In the genomic region with DNA sequence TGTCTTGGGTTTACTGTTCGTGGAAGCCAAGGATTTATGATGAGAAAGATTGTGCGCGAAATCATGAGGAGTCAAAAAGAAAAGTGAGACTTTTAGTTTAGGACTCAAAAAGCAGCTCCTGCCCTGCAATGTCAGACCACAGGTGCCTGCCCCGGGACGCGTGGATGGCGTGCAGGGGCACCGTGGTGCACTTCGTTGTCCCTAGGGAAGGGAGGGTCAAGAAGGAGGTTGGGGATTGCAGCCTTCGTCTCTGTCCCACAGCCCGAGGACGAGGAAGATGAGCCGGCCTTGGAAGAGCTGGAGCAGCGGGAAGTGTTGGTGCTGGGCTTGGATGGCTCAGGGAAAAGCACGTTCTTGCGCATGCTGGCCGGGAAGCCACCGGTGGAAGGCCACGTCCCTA, we compare ENCODE assay signal across 8 mouse cellular contexts. TPM values are rescaled to one million over a fixed set of nuclear protein-coding genes. Genes with fewer than 3 reads are reported as not detected.
DNase-seq lines count a peak whose midpoint lies in the region; ATAC-seq and TF ChIP-seq lines count a peak whose summit lies in the region.

No protein-coding gene starts in this region.

- H3K4me2 ChIP-seq in lung, embryonic 16.5 days (ENCODE audit: low read depth, low read length) = peak overlapping the region; percentile 95
- H3K4me2 ChIP-seq in hindbrain, postnatal 0 days (ENCODE audit: low read depth, low read length) = peak overlapping the region; percentile 98
- peak overlapping the region; percentile 94 for H3K4me2 ChIP-seq in myocyte (ENCODE audit: low read depth)

- peak; percentile 29 for ATAC-seq in lung, embryonic 16.5 days (ENCODE audit: low read depth)
- ATAC-seq in hindbrain, postnatal 0 days = peak; percentile 25; the same call in 1 of the 2 replicates
- ATAC-seq in activated CD4-positive, CD25-positive, alpha-beta regulatory T cell, adult 4 months = no peak

- peak overlapping the region; percentile 62 for H3ac ChIP-seq in myocyte (ENCODE audit: control insufficient read depth, insufficient read length)

- H3K4me1 ChIP-seq in lung, embryonic 16.5 days (replicated peaks; ENCODE audit: control insufficient read depth, insufficient read depth, low read length) = peaks cover 15% of the 10 kb centered on the region
- peaks cover 10% of the 10 kb centered on the region; the same call in 1 of the 2 replicates for H3K4me1 ChIP-seq in hindbrain, postnatal 0 days (ENCODE audit: insufficient read depth, low read length)

- H3K27ac ChIP-seq in lung, embryonic 16.5 days (ENCODE audit: low read length) = peak overlapping the region; percentile 69
- H3K27ac ChIP-seq in hindbrain, postnatal 0 days = peak overlapping the region; percentile 85

- no peak for TF ChIP-seq POLR2A in myocyte (IDR thresholded peaks at IDR 0.05; ENCODE audit: insufficient read length, low read depth)

- peak overlapping the region; percentile 95 for H3K9ac ChIP-seq in lung, embryonic 16.5 days (ENCODE audit: low read length)
- H3K9ac ChIP-seq in hindbrain, postnatal 0 days (replicated peaks; ENCODE audit: low read length) = peak overlapping the region; percentile 95

- no peak for TF ChIP-seq CTCF in hindbrain, postnatal 0 days (IDR thresholded peaks at IDR 0.05; ENCODE audit: low read depth)

- under 1% methylated on average over 19 of the region's 19 CpGs for WGBS in lung, embryonic 16.5 days
- 1% methylated on average over 19 of the region's 19 CpGs for WGBS in hindbrain, postnatal 0 days

- peak; percentile 62 for DNase-seq in adrenal gland, adult 2 months
- DNase-seq in adrenal gland, postnatal 4 days (ENCODE audit: low spot score in 2 of 2) = no peak
- no peak for DNase-seq in lung, postnatal 36 days
- DNase-seq in hindbrain, postnatal 0 days (ENCODE audit: low spot score) = no peak
- no peak for DNase-seq in testis, postnatal 10 days (ENCODE audit: low spot score)

- peaks cover 9% of the 10 kb centered on the region for H3K36me3 ChIP-seq in lung, embryonic 16.5 days (ENCODE audit: control insufficient read depth, insufficient read depth, low read length)
- H3K36me3 ChIP-seq in hindbrain, postnatal 0 days (ENCODE audit: insufficient read depth, low read length) = peaks cover 8% of the 10 kb centered on the region; the same call in 1 of the 2 replicates
- H3K36me3 ChIP-seq in myocyte (ENCODE audit: control insufficient read depth, insufficient read depth) = no peaks in the 10 kb centered on the region

- H3K4me3 ChIP-seq in lung, embryonic 16.5 days (ENCODE audit: low read length) = peak overlapping the region; percentile 87
- H3K4me3 ChIP-seq in hindbrain, postnatal 0 days (ENCODE audit: low read length) = peak overlapping the region; percentile 97
- peak overlapping the region; percentile 51 for H3K4me3 ChIP-seq in myocyte

- peaks cover 14% of the 10 kb centered on the region for H3K79me2 ChIP-seq in myocyte (ENCODE audit: control insufficient read depth, insufficient read depth)

- H3K9me3 ChIP-seq in lung, embryonic 16.5 days (ENCODE audit: control insufficient read depth, low read length) = no peaks in the 10 kb centered on the region
- no peaks in the 10 kb centered on the region for H3K9me3 ChIP-seq in hindbrain, postnatal 0 days (ENCODE audit: low read length)

- H3K27me3 ChIP-seq in lung, embryonic 16.5 days (ENCODE audit: control insufficient read depth, insufficient read depth, low read depth, low read length) = no peaks in the 10 kb centered on the region
- no peaks in the 10 kb centered on the region for H3K27me3 ChIP-seq in hindbrain, postnatal 0 days (ENCODE audit: insufficient read depth, low read length)
- no peaks in the 10 kb centered on the region for H3K27me3 ChIP-seq in myocyte (ENCODE audit: control insufficient read depth, insufficient read depth, insufficient read length)

TF ChIP-seq in myocyte, 11 proteins besides CTCF, POLR2A, EP300 and RAD21:
- no peak for TF ChIP-seq USF1 (IDR thresholded peaks at IDR 0.05; ENCODE audit: low read depth)
- TF ChIP-seq MYOD1 (IDR thresholded peaks at IDR 0.05; ENCODE audit: control insufficient read depth in 1 of 3, insufficient read length in 2 of 3, low read depth in 2 of 3) = no peak
- no peak for TF ChIP-seq MAX (IDR thresholded peaks at IDR 0.05; ENCODE audit: low read depth)
- no peak for TF ChIP-seq REST (IDR thresholded peaks at IDR 0.05; ENCODE audit: insufficient read depth, insufficient read length)
- no peak for TF ChIP-seq POLR2AphosphoS2 (IDR thresholded peaks at IDR 0.05; ENCODE audit: insufficient read length, low read depth)
- TF ChIP-seq TCF12 (IDR thresholded peaks at IDR 0.05; ENCODE audit: insufficient read depth, poor library complexity, severe bottlenecking) = no peak
- TF ChIP-seq TCF3 (IDR thresholded peaks at IDR 0.05; ENCODE audit: insufficient read length, low read depth) = no peak
- no peak for TF ChIP-seq E2F4 (IDR thresholded peaks at IDR 0.05; ENCODE audit: insufficient read depth)
- TF ChIP-seq SRF (IDR thresholded peaks at IDR 0.05; ENCODE audit: control insufficient read depth, insufficient read length, low read depth) = no peak
TF ChIP-seq in myocyte: peak in this region for 0.

RNA-seq across cellular contexts. Expression of gene Arl10, which starts 0.7 kb away (rescaled TPM):
- total RNA-seq in adrenal gland, adult 2 months (2021) = 10 to 100 TPM; 35.4 to 61.7 TPM
- 62.5 and 69.5 TPM in 2 replicates for polyA plus RNA-seq in adrenal gland, adult 2 months (2012; rRNA removed)
- 10 to 100 TPM; 43.9 to 44.2 TPM for total RNA-seq in adrenal gland, postnatal 4 days (2021)
- 25.3 and 28.6 TPM in 2 replicates for polyA plus RNA-seq in lung, embryonic 16.5 days (2015; fragmentation: Nextera tagmentation; extraction: Ambion mirVana)
- total RNA-seq in hindbrain, postnatal 0 days (2014; rRNA removed) = 159 and 240 TPM in 2 replicates
- polyA plus RNA-seq in hindbrain, postnatal 0 days (2015; fragmentation: Nextera tagmentation; extraction: Ambion mirVana) = 66.3 and 69.7 TPM in 2 replicates
- 15.3 TPM for polyA plus RNA-seq in myocyte (2012; fragmentation: generic; extraction: Trizol)
- polyA plus RNA-seq in activated CD4-positive, CD25-positive, alpha-beta regulatory T cell, adult 4 months (2017; shearing (Covaris generic)) = 1 to 10 TPM; 2.7 to 6.6 TPM

RNA-seq across cellular contexts. Expression of gene 4833439L19Rik, which starts 10.3 kb away (rescaled TPM):
- 100 to 1,000 TPM; 185 to 194 TPM for total RNA-seq in adrenal gland, adult 2 months (2021)
- 156 and 161 TPM in 2 replicates for polyA plus RNA-seq in adrenal gland, adult 2 months (2012; rRNA removed)
- 10 to 100 TPM; 78.0 to 89.7 TPM for total RNA-seq in adrenal gland, postnatal 4 days (2021)
- 129 and 130 TPM in 2 replicates for polyA plus RNA-seq in lung, embryonic 16.5 days (2015; fragmentation: Nextera tagmentation; extraction: Ambion mirVana)
- 248 and 278 TPM in 2 replicates for total RNA-seq in hindbrain, postnatal 0 days (2014; rRNA removed)
- polyA plus RNA-seq in hindbrain, postnatal 0 days (2015; fragmentation: Nextera tagmentation; extraction: Ambion mirVana) = 221 and 231 TPM in 2 replicates
- 117 TPM for polyA plus RNA-seq in myocyte (2012; fragmentation: generic; extraction: Trizol)
- 10 to 100 TPM; 63.3 to 66.3 TPM for polyA plus RNA-seq in activated CD4-positive, CD25-positive, alpha-beta regulatory T cell, adult 4 months (2017; shearing (Covaris generic))

RNA-seq across cellular contexts. Expression of gene Nop16, which starts 14.4 kb away (rescaled TPM):
- total RNA-seq in adrenal gland, adult 2 months (2021) = 10 to 100 TPM; 57.9 to 59.3 TPM
- polyA plus RNA-seq in adrenal gland, adult 2 months (2012; rRNA removed) = 3.2 and 3.3 TPM in 2 replicates
- total RNA-seq in adrenal gland, postnatal 4 days (2021) = 10 to 100 TPM; 40.0 to 41.7 TPM
- polyA plus RNA-seq in lung, embryonic 16.5 days (2015; fragmentation: Nextera tagmentation; extraction: Ambion mirVana) = 69.2 and 71.2 TPM in 2 replicates
- 19.7 and 24.5 TPM in 2 replicates for total RNA-seq in hindbrain, postnatal 0 days (2014; rRNA removed)
- 49.9 and 53.0 TPM in 2 replicates for polyA plus RNA-seq in hindbrain, postnatal 0 days (2015; fragmentation: Nextera tagmentation; extraction: Ambion mirVana)
- 51.1 TPM for polyA plus RNA-seq in myocyte (2012; fragmentation: generic; extraction: Trizol)
- 10 to 100 TPM; 64.0 to 66.2 TPM for polyA plus RNA-seq in activated CD4-positive, CD25-positive, alpha-beta regulatory T cell, adult 4 months (2017; shearing (Covaris generic))

RNA-seq across cellular contexts. Expression of gene Higd2a, which starts 14.5 kb away (rescaled TPM):
- 100 to 1,000 TPM; 275 to 281 TPM for total RNA-seq in adrenal gland, adult 2 months (2021)
- 169 TPM in 2 replicates for polyA plus RNA-seq in adrenal gland, adult 2 months (2012; rRNA removed)
- total RNA-seq in adrenal gland, postnatal 4 days (2021) = 100 to 1,000 TPM; 193 to 204 TPM
- 189 and 192 TPM in 2 replicates for polyA plus RNA-seq in lung, embryonic 16.5 days (2015; fragmentation: Nextera tagmentation; extraction: Ambion mirVana)
- total RNA-seq in hindbrain, postnatal 0 days (2014; rRNA removed) = 177 and 187 TPM in 2 replicates
- 355 and 362 TPM in 2 replicates for polyA plus RNA-seq in hindbrain, postnatal 0 days (2015; fragmentation: Nextera tagmentation; extraction: Ambion mirVana)
- polyA plus RNA-seq in myocyte (2012; fragmentation: generic; extraction: Trizol) = 234 TPM
- polyA plus RNA-seq in activated CD4-positive, CD25-positive, alpha-beta regulatory T cell, adult 4 months (2017; shearing (Covaris generic)) = 100 to 1,000 TPM; 130 to 146 TPM

RNA-seq across cellular contexts. Expression of gene Cltb, which starts 35.7 kb away (rescaled TPM):
- total RNA-seq in adrenal gland, adult 2 months (2021) = 100 to 1,000 TPM in 1 of 2 experiments, 10 to 100 TPM in 1; 73.6 to 190 TPM
- 60.3 and 70.6 TPM in 2 replicates for polyA plus RNA-seq in adrenal gland, adult 2 months (2012; rRNA removed)
- total RNA-seq in adrenal gland, postnatal 4 days (2021) = 10 to 100 TPM; 69.3 to 72.2 TPM
- 46.2 and 47.8 TPM in 2 replicates for polyA plus RNA-seq in lung, embryonic 16.5 days (2015; fragmentation: Nextera tagmentation; extraction: Ambion mirVana)
- 184 and 189 TPM in 2 replicates for total RNA-seq in hindbrain, postnatal 0 days (2014; rRNA removed)
- 312 and 318 TPM in 2 replicates for polyA plus RNA-seq in hindbrain, postnatal 0 days (2015; fragmentation: Nextera tagmentation; extraction: Ambion mirVana)
- 43.0 TPM for polyA plus RNA-seq in myocyte (2012; fragmentation: generic; extraction: Trizol)
- 10 to 100 TPM; 11.7 TPM for polyA plus RNA-seq in activated CD4-positive, CD25-positive, alpha-beta regulatory T cell, adult 4 months (2017; shearing (Covaris generic))

Comparison
In these comparisons a context has a peak if more than half of its experiments do, and no peak if none do; other contexts are left out.
1. RNA of gene Nop16, which starts 14.4 kb away (polyA plus RNA-seq): 69.2 to 71.2 TPM in lung, embryonic 16.5 days, 64.0 to 66.2 TPM in activated CD4-positive, CD25-positive, alpha-beta regulatory T cell, adult 4 months, 49.9 to 53.0 TPM in hindbrain, postnatal 0 days and 51.1 TPM in myocyte (single experiment); 3.2 to 3.3 TPM in adrenal gland, adult 2 months; every median in the first group is over 10 times any median in the second.
2. Peak in every context shown above with its lines, with median percentiles within 50 percentile points of each other: H3K4me2 ChIP-seq and H3K4me3 ChIP-seq.